Mouse (Mus musculus) heart, adult 2 months (tissue): Measurements from ENCODE around the gene Tsnax. TPM values are rescaled to one million over a fixed set of nuclear protein-coding genes. Genes with fewer than 3 reads are reported as not detected.
A peak's percentile ranks its signal among the peaks of the same experiment; 100 is the strongest.

Source experiments
- DNase-seq, 2 experiments: peaks; one replicate each; pipeline ENCODE4 v3.0.0; 2021
- H3K27ac ChIP-seq: fragments of 200-600 bp; 2 replicates; pipeline ENCODE4 v1.8.1; 2022
- H3K27me3 ChIP-seq: fragments of 200-500 bp; 2 replicates; pipeline ENCODE4 v1.6.1; 2012; ENCODE audit warnings: mild to moderate bottlenecking, low read length, inconsistent platforms, mixed read lengths; ENCODE audit not compliant: control insufficient read depth, insufficient read depth
- H3K36me3 ChIP-seq: fragments of 200-500 bp; 2 replicates; pipeline ENCODE4 v1.6.1; 2012; ENCODE audit warnings: low read length, inconsistent platforms; ENCODE audit not compliant: control insufficient read depth, insufficient read depth
- H3K4me1 ChIP-seq: fragments of 200-500 bp; 2 replicates; pipeline ENCODE4 v1.6.1; 2011; ENCODE audit warnings: low read length; ENCODE audit not compliant: control insufficient read depth, insufficient read depth
- H3K4me3 ChIP-seq: fragments of 200-600 bp; 2 replicates; pipeline ENCODE4 v1.8.1; 2022
- H3K79me2 ChIP-seq: fragments of 200-500 bp; replicated peaks from 2 replicates; pipeline ENCODE4 v1.6.1; 2012; ENCODE audit warnings: mild to moderate bottlenecking, inconsistent platforms, low read length, moderate library complexity, mixed read lengths; ENCODE audit not compliant: control insufficient read depth, insufficient read depth
- H3K9ac ChIP-seq: fragments of 200-500 bp; 2 replicates; pipeline ENCODE4 v1.6.1; 2012; ENCODE audit warnings: low read depth, mild to moderate bottlenecking, control low read depth, inconsistent platforms, low read length, mixed read lengths
- CTCF ChIP-seq: fragments of 200-600 bp; IDR thresholded peaks from 2 replicates; pipeline ENCODE4 v1.8.1; 2022; ENCODE audit warnings: antibody characterized with exemption, mild to moderate bottlenecking, moderate library complexity
- EP300 ChIP-seq: fragments of 200-500 bp; IDR thresholded peaks from 2 replicates; pipeline ENCODE4 v1.6.1; 2011; ENCODE audit warnings: low read depth, low read length, control low read depth; ENCODE audit not compliant: insufficient read depth
- POLR2A ChIP-seq: fragments of 200-500 bp; IDR thresholded peaks from 2 replicates; pipeline ENCODE4 v1.6.1; 2011; ENCODE audit warnings: mild to moderate bottlenecking, low read depth, low read length, control low read depth; ENCODE audit not compliant: insufficient read depth
- WGBS: fragments of 180-500 bp; shearing (Covaris S2); methylation state at CpG from one replicate; pipeline ENCODE4 v1.1.7; 2018; 5-methylcytosine and 5-hydroxymethylcytosine counted together
- intact Hi-C: fragments of 180-260 bp; cut with DNase I; formaldehyde crosslinking; loops from one replicate; pipeline ENCODE4 v1.15.1; 2025
- polyA plus RNA-seq: library from polyadenylated mRNA; depleted of rRNA; stranded (reverse); fragments of >200 nt; gene quantifications from 2 replicates; pipeline ENCODE4 v1.2.3, GENCODE M21; 2012
- total RNA-seq, 2 experiments: library from RNA; stranded (reverse); gene quantifications; 2 replicates each; pipeline ENCODE4 v1.2.3; 2021

Gene Tsnax
- total and polyA plus RNA-seq, 3 experiments: 43.2 to 73.1 (median 66.3) TPM

- no peak overlapping the region for H3K4me3 ChIP-seq
- peak overlapping the region; percentile 79 for H3K27ac ChIP-seq
- peaks cover 21% of the 10 kb centered on the region for H3K4me1 ChIP-seq
- WGBS: 46% methylated on average over 7 of the region's 7 CpGs
- no peaks in the 10 kb centered on the region for H3K79me2 ChIP-seq
- DNase-seq: peak; percentile 69 to 78
- no peak overlapping the region for H3K9ac ChIP-seq
- TF ChIP-seq POLR2A (0 out of 2 replicates have a peak, but pooled peaks have one; percentile 44), CTCF (no peak), EP300 (peak; percentile 87)
- no peaks in the 10 kb centered on the region; the same call in none of the 2 replicates for H3K36me3 ChIP-seq
- no peaks in the 10 kb centered on the region for H3K27me3 ChIP-seq
- intact Hi-C loops: loop anchor here (2.0 kb wide), 1 partner anchor 30 kb away; no protein-coding TSS in a partner anchor
These were observed 24.3 kb downstream of the Tsnax start for GRCm38 (mm10) chr8:125037081-125037480.

DNA sequence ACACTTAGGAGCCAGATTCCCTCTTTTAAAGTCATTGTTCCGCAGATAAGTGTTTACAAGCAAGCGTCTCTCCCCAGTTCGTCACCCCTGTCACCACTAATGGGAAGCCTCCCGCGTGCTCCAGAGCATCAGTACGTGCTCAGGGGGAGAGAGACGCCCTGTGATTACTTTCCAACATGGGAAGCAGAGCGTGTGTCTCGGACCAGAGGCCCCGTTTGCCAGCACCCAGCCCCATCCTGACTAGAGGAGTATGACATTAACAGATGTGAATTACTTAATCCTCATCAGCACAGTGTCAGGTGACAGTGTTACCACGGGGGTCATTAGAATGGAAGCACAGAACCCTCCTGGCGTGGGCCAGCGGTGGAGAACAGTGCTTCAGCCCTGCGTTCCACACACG, 25.9 kb downstream of the Tsnax start:
- Histone ChIP-seq H3K79me2 (no peaks in the 10 kb centered on the region), H3K4me3 (no peak overlapping the region), H3K27ac (peak overlapping the region; percentile 79), H3K4me1 (peaks cover 19% of the 10 kb centered on the region), H3K36me3 (no peaks in the 10 kb centered on the region; the same call in none of the 2 replicates), H3K27me3 (no peaks in the 10 kb centered on the region), H3K9ac (no peak overlapping the region)
- TF ChIP-seq POLR2A: no peak
- TF ChIP-seq EP300: peak; percentile 99
- 59% methylated on average over 15 of the region's 15 CpGs for WGBS
- DNase-seq: peak; percentile 46 to 76
- intact Hi-C loops: loop anchor here (2.0 kb wide), 2 partner anchors 14 to 86 kb away; no protein-coding TSS in a partner anchor

DNA sequence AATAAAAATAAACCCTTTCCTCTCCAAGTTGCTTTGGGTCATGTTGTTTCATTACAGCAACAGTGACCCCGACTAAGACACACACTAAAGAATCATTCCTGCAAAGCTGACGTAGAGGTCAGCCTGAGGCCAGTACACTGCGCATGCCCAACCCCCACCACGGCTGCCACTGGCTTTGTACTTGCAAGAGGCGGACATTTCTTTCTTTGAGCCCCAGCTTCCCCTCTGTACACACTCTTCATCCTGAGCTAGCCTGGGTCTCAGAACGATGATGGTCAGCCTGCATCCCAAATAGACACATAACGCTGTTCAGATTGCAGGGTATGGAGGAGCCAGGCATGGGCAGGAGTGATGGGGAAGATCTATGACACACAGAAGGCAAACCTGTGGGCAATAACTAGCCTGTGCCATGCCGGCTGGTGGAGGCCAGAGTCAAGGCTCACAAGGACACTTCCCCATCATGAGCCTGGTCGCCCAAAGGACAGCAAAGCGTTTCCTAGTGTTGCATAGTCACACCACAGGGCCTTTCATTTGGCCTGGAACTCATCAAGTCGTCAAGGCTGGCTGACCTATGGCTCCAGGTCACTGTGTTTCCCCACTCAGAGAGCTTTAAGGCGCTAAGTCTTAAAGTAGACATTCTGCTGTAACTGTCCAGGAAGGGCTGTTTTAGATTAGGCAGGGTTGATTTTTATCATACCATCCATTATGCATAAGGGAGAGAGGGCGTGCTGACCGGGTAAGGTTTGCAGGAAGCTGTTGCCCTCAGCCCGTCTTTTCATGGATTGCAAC, 28.0 kb downstream of the Tsnax start:
- no peak for TF ChIP-seq CTCF
- no peak for TF ChIP-seq EP300
- no peak for TF ChIP-seq POLR2A
- no peaks in the 10 kb centered on the region for H3K79me2 ChIP-seq
- 61% methylated on average over 15 of the region's 15 CpGs for WGBS
- no peak overlapping the region for H3K9ac ChIP-seq
- intact Hi-C loops: no loop called here
- DNase-seq: no peak
- H3K27me3 ChIP-seq: no peaks in the 10 kb centered on the region
- H3K36me3 ChIP-seq: peaks cover 2% of the 10 kb centered on the region
- peaks cover 21% of the 10 kb centered on the region for H3K4me1 ChIP-seq
- no peak overlapping the region for H3K27ac ChIP-seq
- no peak overlapping the region for H3K4me3 ChIP-seq

DNA sequence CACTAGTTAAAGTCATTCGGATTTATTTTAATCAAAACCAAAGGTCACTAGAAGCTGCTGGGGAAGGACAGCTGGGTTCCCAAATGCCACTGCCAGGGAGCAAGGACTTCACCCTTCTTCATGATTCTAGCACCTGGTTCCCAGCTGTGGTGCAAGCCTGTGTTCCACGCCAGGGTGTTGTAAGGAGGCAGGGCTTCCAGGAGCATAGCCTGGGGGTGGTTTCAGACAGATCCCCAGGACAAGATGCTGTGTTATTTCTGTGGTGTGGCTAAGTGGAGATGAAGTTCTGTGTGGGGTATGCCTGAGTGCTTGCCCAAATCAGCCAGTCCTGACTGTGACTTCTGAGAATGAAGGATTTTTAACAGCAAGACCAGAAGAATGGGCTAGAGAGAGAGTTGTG, 28.7 kb downstream of the Tsnax start:
- no peaks in the 10 kb centered on the region for H3K27me3 ChIP-seq
- TF ChIP-seq CTCF: no peak
- no peak overlapping the region for H3K4me3 ChIP-seq
- intact Hi-C loops: no loop called here
- H3K4me1 ChIP-seq: peaks cover 19% of the 10 kb centered on the region
- peak overlapping the region; percentile 41; the same call in 1 of the 2 replicates for H3K27ac ChIP-seq
- no peaks in the 10 kb centered on the region for H3K79me2 ChIP-seq
- H3K36me3 ChIP-seq: peaks cover 2% of the 10 kb centered on the region
- WGBS: 42% methylated on average over 2 of the region's 2 CpGs
- no peak for DNase-seq
- no peak overlapping the region for H3K9ac ChIP-seq

DNA sequence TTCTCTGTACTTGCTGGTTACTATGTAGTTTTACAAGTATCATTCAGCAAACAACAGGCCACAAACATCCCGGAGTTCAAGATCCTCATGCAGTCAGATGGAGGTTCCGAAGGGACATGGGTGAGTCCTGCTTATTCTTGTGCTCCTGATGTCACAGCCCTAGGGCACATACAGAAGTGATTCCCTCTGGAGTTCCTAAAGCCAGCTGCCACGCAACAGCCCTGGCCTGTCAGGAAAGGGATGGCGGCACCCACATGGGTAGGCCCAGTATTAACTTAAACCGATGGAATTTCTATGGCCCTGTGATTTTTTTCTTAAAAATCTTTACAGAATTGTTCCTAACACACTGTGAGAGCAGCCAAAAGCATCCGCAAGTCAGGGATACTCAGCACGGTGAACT, 30.6 kb downstream of the Tsnax start:
- no peak for DNase-seq
- 50% methylated on average over 7 of the region's 7 CpGs for WGBS
- intact Hi-C loops: no loop called here
- Histone ChIP-seq H3K9ac (peak overlapping the region; percentile 35; the same call in 1 of the 2 replicates), H3K79me2 (no peaks in the 10 kb centered on the region), H3K4me1 (peaks cover 11% of the 10 kb centered on the region), H3K27ac (peak overlapping the region; percentile 55), H3K4me3 (no peak overlapping the region), H3K27me3 (no peaks in the 10 kb centered on the region), H3K36me3 (peaks cover 2% of the 10 kb centered on the region; the same call in 1 of the 2 replicates)
- no peak for TF ChIP-seq CTCF
- no peak for TF ChIP-seq EP300
- TF ChIP-seq POLR2A: no peak

GRCm38 (mm10) chr8:125043935-125044334, 31.1 kb downstream of the Tsnax start:
- intact Hi-C loops: no loop called here
- H3K27ac ChIP-seq: peak overlapping the region; percentile 31
- no peaks in the 10 kb centered on the region for H3K27me3 ChIP-seq
- H3K9ac ChIP-seq: no peak overlapping the region
- peak; percentile 48 to 60 for DNase-seq
- TF ChIP-seq POLR2A (no peak), EP300 (0 out of 2 replicates have a peak, but pooled peaks have one; percentile 54)
- no peak overlapping the region for H3K4me3 ChIP-seq
- peaks cover 11% of the 10 kb centered on the region for H3K4me1 ChIP-seq
- peaks cover 2% of the 10 kb centered on the region; the same call in 1 of the 2 replicates for H3K36me3 ChIP-seq
- 29% methylated on average over 9 of the region's 9 CpGs for WGBS
- no peaks in the 10 kb centered on the region for H3K79me2 ChIP-seq
